ENCODE assay signal across 27 mouse cellular contexts in genomic region chr6:82170349-82171080, GRCm38 (mm10).
DNase-seq lines count a peak whose midpoint lies in the region; ATAC-seq lines count a peak whose summit lies in the region.
"Had no signal": no experiment of that assay in that cellular context is flagged by ENCODE, and none has a peak within 500 bp of the region (broad histone marks: within the 10 kb centered on the region; RNA-seq: fewer than 3 reads in every experiment).

No protein-coding gene starts in this region.

- H3K36me3 ChIP-seq in hindbrain, embryonic 11.5 days (ENCODE audit: control insufficient read depth, insufficient read depth, low read length), result no peaks in the 10 kb centered on the region
- no peaks in the 10 kb centered on the region for H3K36me3 ChIP-seq in hindbrain, embryonic 10.5 days
- no peaks in the 10 kb centered on the region for H3K36me3 ChIP-seq in kidney, embryonic 16.5 days (ENCODE audit: insufficient read depth, low read length)
- H3K36me3 ChIP-seq in forebrain, embryonic 10.5 days (replicated peaks), result no peaks in the 10 kb centered on the region
- H3K36me3 ChIP-seq: embryonic facial prominence, embryonic 10.5 days; embryonic facial prominence, embryonic 13.5 days; G1E had no signal

- DNase-seq in hindbrain, embryonic 11.5 days (ENCODE audit: low spot score), result no peak
- no peak for DNase-seq in hindbrain, embryonic 10.5 days (ENCODE audit: low spot score)
- DNase-seq in kidney, postnatal 25 days, result no peak
- peak; percentile 5 for DNase-seq in retina, embryonic 14.5 days (ENCODE audit: low spot score)
- DNase-seq in forebrain, embryonic 10.5 days (ENCODE audit: extremely low spot score, low spot score), result no peak
- DNase-seq: adrenal gland, postnatal 10 days; adrenal gland, postnatal 36 days; B cell, adult 2 months; cerebellum, adult 2 months; cerebellum, adult 9-11 months; cerebellum, postnatal 36 days; embryo, embryonic 11 days; gastrocnemius, adult 2 months; gastrocnemius, postnatal 14 days had no signal

- no peaks in the 10 kb centered on the region for H3K9me3 ChIP-seq in hindbrain, embryonic 11.5 days (ENCODE audit: control insufficient read depth, low read length)
- H3K9me3 ChIP-seq in hindbrain, embryonic 10.5 days, result no peaks in the 10 kb centered on the region
- H3K9me3 ChIP-seq in kidney, embryonic 16.5 days (ENCODE audit: low read length), result no peaks in the 10 kb centered on the region
- no peaks in the 10 kb centered on the region; the same call in 1 of the 2 replicates for H3K9me3 ChIP-seq in forebrain, embryonic 10.5 days
- H3K9me3 ChIP-seq: embryonic facial prominence, embryonic 10.5 days; forebrain, embryonic 13.5 days had no signal

- H3K27me3 ChIP-seq in hindbrain, embryonic 11.5 days (ENCODE audit: control insufficient read depth, insufficient read depth, low read length), result no peaks in the 10 kb centered on the region
- no peaks in the 10 kb centered on the region for H3K27me3 ChIP-seq in hindbrain, embryonic 10.5 days (ENCODE audit: insufficient read depth, poor library complexity, severe bottlenecking)
- H3K27me3 ChIP-seq in kidney, embryonic 16.5 days (ENCODE audit: insufficient read depth, low read length), result no peaks in the 10 kb centered on the region
- no peaks in the 10 kb centered on the region for H3K27me3 ChIP-seq in forebrain, embryonic 10.5 days (ENCODE audit: poor library complexity, severe bottlenecking)
- H3K27me3 ChIP-seq: CH12.LX; embryonic facial prominence, embryonic 13.5 days; forebrain, embryonic 13.5 days had no signal

- H3K27ac ChIP-seq in hindbrain, embryonic 11.5 days (ENCODE audit: low read depth, low read length), result no peak overlapping the region
- H3K27ac ChIP-seq in hindbrain, embryonic 10.5 days, result no peak overlapping the region
- 0 out of 2 replicates have a peak overlapping the region, but pooled peaks have one; percentile 61 for H3K27ac ChIP-seq in kidney, embryonic 16.5 days (ENCODE audit: low read length)
- no peak overlapping the region for H3K27ac ChIP-seq in forebrain, embryonic 10.5 days
- H3K27ac ChIP-seq: embryonic facial prominence, embryonic 10.5 days; embryonic facial prominence, embryonic 13.5 days; forebrain, embryonic 13.5 days; gastrocnemius, adult 2 months; hindbrain, embryonic 14.5 days; hindbrain, postnatal 0 days had no signal

- no peak overlapping the region for H3K9ac ChIP-seq in hindbrain, embryonic 11.5 days (ENCODE audit: low read depth, low read length)
- H3K9ac ChIP-seq in kidney, embryonic 16.5 days (replicated peaks; ENCODE audit: low read length), result no peak overlapping the region
- H3K9ac ChIP-seq: embryonic facial prominence, embryonic 13.5 days; forebrain, embryonic 13.5 days; hindbrain, embryonic 14.5 days had no signal

- 0 out of 2 replicates have a peak, but pooled peaks have one; percentile 27 for ATAC-seq in hindbrain, embryonic 11.5 days (ENCODE audit: low FRiP score)
- ATAC-seq in kidney, embryonic 16.5 days (ENCODE audit: low FRiP score, low TSS enrichment), result peak; percentile 97
- ATAC-seq: forebrain, embryonic 13.5 days; forebrain, embryonic 16.5 days; hindbrain, postnatal 0 days; inflammation-experienced regulatory T-cells, adult 6 months; Patski had no signal

- H3K4me3 ChIP-seq in hindbrain, embryonic 11.5 days (ENCODE audit: low read depth, low read length), result no peak overlapping the region
- no peak overlapping the region for H3K4me3 ChIP-seq in hindbrain, embryonic 10.5 days
- no peak overlapping the region for H3K4me3 ChIP-seq in kidney, embryonic 16.5 days (ENCODE audit: low read length)
- H3K4me3 ChIP-seq in forebrain, embryonic 10.5 days, result no peak overlapping the region
- H3K4me3 ChIP-seq: embryonic facial prominence, embryonic 10.5 days; embryonic facial prominence, embryonic 13.5 days; erythroblast, embryonic 14.5 days; forebrain, embryonic 13.5 days; gastrocnemius, adult 2 months had no signal

- H3K4me2 ChIP-seq in hindbrain, embryonic 11.5 days (replicated peaks; ENCODE audit: low read depth, low read length), result no peak overlapping the region
- no peak overlapping the region for H3K4me2 ChIP-seq in kidney, embryonic 16.5 days (replicated peaks; ENCODE audit: low read depth, low read length)
- H3K4me2 ChIP-seq: embryonic facial prominence, embryonic 13.5 days; forebrain, embryonic 13.5 days; heart, embryonic 11.5 days; hindbrain, embryonic 14.5 days had no signal

- H3K4me1 ChIP-seq in hindbrain, embryonic 11.5 days (replicated peaks; ENCODE audit: control insufficient read depth, insufficient read depth, low read length), result no peaks in the 10 kb centered on the region
- H3K4me1 ChIP-seq in hindbrain, embryonic 10.5 days (replicated peaks), result no peaks in the 10 kb centered on the region
- H3K4me1 ChIP-seq in kidney, embryonic 16.5 days (ENCODE audit: insufficient read depth, low read length), result 0 out of 2 replicates have a peak, but pooled peaks cover 4% of the 10 kb centered on the region
- H3K4me1 ChIP-seq in forebrain, embryonic 10.5 days, result no peaks in the 10 kb centered on the region
- H3K4me1 ChIP-seq: embryonic facial prominence, embryonic 10.5 days; embryonic facial prominence, embryonic 13.5 days; forebrain, embryonic 13.5 days had no signal

- WGBS in hindbrain, embryonic 11.5 days, result 54% methylated on average over 5 of the region's 5 CpGs
- 50% methylated on average over 5 of the region's 5 CpGs for WGBS in hindbrain, embryonic 10.5 days
- 25% methylated on average over 5 of the region's 5 CpGs for WGBS in kidney, embryonic 16.5 days
- WGBS in forebrain, embryonic 10.5 days, result 57% methylated on average over 5 of the region's 5 CpGs
